Mouse (Mus musculus): ENCODE results near the gene Nfam1.

GRCm38 (mm10) chr15:83034275-83034977 lies 1.3 kb upstream of the Nfam1 start:
- TF ChIP-seq POLR2A (IDR thresholded peaks at IDR 0.05; ENCODE audit: low read depth, low read length) (no peak), CTCF (IDR thresholded peaks at IDR 0.05; ENCODE audit: extremely low read depth, insufficient read depth, insufficient read length, insufficient replicate concordance) (no peak)
